Mouse (Mus musculus) spleen, adult 2 months (tissue): Measurements from ENCODE around the gene Aifm1.

Source experiments
- CTCF ChIP-seq: fragments of 200-500 bp; IDR thresholded peaks from 2 replicates; pipeline ENCODE4 v1.5.1; 2011; ENCODE audit warnings: mild to moderate bottlenecking, inconsistent platforms; ENCODE audit not compliant: insufficient read depth, insufficient read length, insufficient replicate concordance; ENCODE audit errors: extremely low read depth
- POLR2A ChIP-seq: fragments of 200-500 bp; IDR thresholded peaks from 2 replicates; pipeline ENCODE4 v1.6.1; 2011; ENCODE audit warnings: low read depth, low read length, inconsistent platforms

- TF ChIP-seq POLR2A = no peak
- TF ChIP-seq CTCF = no peak
Observed at GRCm38 (mm10) chrX:48518211-48518807, 4.9 kb upstream of the Aifm1 start.
